ENCODE assay signal across 8 mouse cellular contexts in genomic region chr11:101008206-101009045, GRCm38 (mm10). TPM values are rescaled to one million over a fixed set of nuclear protein-coding genes. Genes with fewer than 3 reads are reported as not detected.
A peak's percentile ranks its signal among the peaks of the same experiment; 100 is the strongest.
DNase-seq lines count a peak whose midpoint lies in the region; ATAC-seq and TF ChIP-seq lines count a peak whose summit lies in the region.

No protein-coding gene starts in this region.

- no peak for TF ChIP-seq POLR2A in bone marrow macrophage, adult 2 months (IDR thresholded peaks at IDR 0.05; ENCODE audit: borderline replicate concordance, low read depth, low read length)

- H3K4me2 ChIP-seq in heart, embryonic 13.5 days = peak overlapping the region; percentile 94
- H3K4me2 ChIP-seq in limb, embryonic 13.5 days (replicated peaks) = peak overlapping the region; percentile 81
- peak overlapping the region; percentile 56 for H3K4me2 ChIP-seq in midbrain, postnatal 0 days (ENCODE audit: low read depth, low read length, poor library complexity, severe bottlenecking)

- peaks cover 22% of the 10 kb centered on the region for H3K4me1 ChIP-seq in bone marrow macrophage, adult 2 months (ENCODE audit: control insufficient read depth, insufficient read depth, low read length)
- peaks cover 31% of the 10 kb centered on the region for H3K4me1 ChIP-seq in heart, embryonic 13.5 days
- peaks cover 14% of the 10 kb centered on the region for H3K4me1 ChIP-seq in limb, embryonic 13.5 days
- peaks cover 3% of the 10 kb centered on the region; the same call in 1 of the 2 replicates for H3K4me1 ChIP-seq in midbrain, postnatal 0 days (ENCODE audit: insufficient read depth, low read length)

- no peaks in the 10 kb centered on the region for H3K27me3 ChIP-seq in heart, embryonic 13.5 days (replicated peaks)
- H3K27me3 ChIP-seq in limb, embryonic 13.5 days = peaks cover 2% of the 10 kb centered on the region; the same call in 1 of the 2 replicates
- no peaks in the 10 kb centered on the region for H3K27me3 ChIP-seq in midbrain, postnatal 0 days (ENCODE audit: insufficient read depth, low read length)

- no peak for TF ChIP-seq CTCF in left cerebral cortex, adult 2 months (IDR thresholded peaks at IDR 0.05)
- TF ChIP-seq CTCF in bone marrow macrophage, adult 2 months (IDR thresholded peaks at IDR 0.05; ENCODE audit: low read depth, low read length) = no peak
- no peak for TF ChIP-seq CTCF in midbrain, postnatal 0 days (IDR thresholded peaks at IDR 0.05)

- DNase-seq in left cerebral cortex, adult 2 months (ENCODE audit: extremely low spot score in 1 of 2, low spot score in 2 of 2) = no peak
- DNase-seq in left cerebral cortex, postnatal 14 days (ENCODE audit: low spot score in 2 of 2) = no peak
- DNase-seq in midbrain, postnatal 0 days (ENCODE audit: low spot score) = peak; percentile 48
- no peak for DNase-seq in ovary, postnatal 10 days (ENCODE audit: low spot score)
- no peak for DNase-seq in ovary, adult 18-20 months (ENCODE audit: low spot score)

- intact Hi-C loops in left cerebral cortex, adult 2 months (cut with DNase I) = loop anchor here (10.0 kb wide), 1 partner anchor 166 kb away; the partner anchor contains the start of genes Ccr10, Cntnap1 and Plekhh3
- intact Hi-C loops in left cerebral cortex, postnatal 14 days (cut with DNase I) = no loop called here

- peak overlapping the region; percentile 67 for H3K9ac ChIP-seq in heart, embryonic 13.5 days
- H3K9ac ChIP-seq in limb, embryonic 13.5 days = peak overlapping the region; percentile 39; the same call in 1 of the 2 replicates
- H3K9ac ChIP-seq in midbrain, postnatal 0 days (replicated peaks; ENCODE audit: low read length, poor library complexity, severe bottlenecking) = peak overlapping the region; percentile 55

- H3K36me3 ChIP-seq in heart, embryonic 13.5 days = peaks cover 17% of the 10 kb centered on the region
- H3K36me3 ChIP-seq in limb, embryonic 13.5 days = peaks cover 8% of the 10 kb centered on the region
- H3K36me3 ChIP-seq in midbrain, postnatal 0 days (ENCODE audit: insufficient read depth, low read length) = peaks cover 9% of the 10 kb centered on the region

- H3K4me3 ChIP-seq in left cerebral cortex, adult 2 months = peak overlapping the region; percentile 66
- peak overlapping the region; percentile 76 for H3K4me3 ChIP-seq in bone marrow macrophage, adult 2 months (ENCODE audit: insufficient read depth, low read length)
- peak overlapping the region; percentile 81 for H3K4me3 ChIP-seq in heart, embryonic 13.5 days
- H3K4me3 ChIP-seq in limb, embryonic 13.5 days = peak overlapping the region; percentile 69
- peak overlapping the region; percentile 52 for H3K4me3 ChIP-seq in midbrain, postnatal 0 days (ENCODE audit: low read depth, low read length)

- WGBS in heart, embryonic 13.5 days = 42% methylated on average over 14 of the region's 14 CpGs
- 56% methylated on average over 14 of the region's 14 CpGs for WGBS in limb, embryonic 13.5 days
- WGBS in midbrain, postnatal 0 days = 43% methylated on average over 14 of the region's 14 CpGs

- peak overlapping the region; percentile 90 for H3K27ac ChIP-seq in left cerebral cortex, adult 2 months
- H3K27ac ChIP-seq in bone marrow macrophage, adult 2 months (ENCODE audit: insufficient read depth, low read depth, low read length) = peak overlapping the region; percentile 100
- peak overlapping the region; percentile 92 for H3K27ac ChIP-seq in heart, embryonic 13.5 days (replicated peaks)
- H3K27ac ChIP-seq in limb, embryonic 13.5 days = peak overlapping the region; percentile 40; the same call in 1 of the 2 replicates
- peak overlapping the region; percentile 77 for H3K27ac ChIP-seq in midbrain, postnatal 0 days (ENCODE audit: low read depth, low read length)

- H3K9me3 ChIP-seq in heart, embryonic 13.5 days = no peaks in the 10 kb centered on the region
- no peaks in the 10 kb centered on the region for H3K9me3 ChIP-seq in limb, embryonic 13.5 days
- H3K9me3 ChIP-seq in midbrain, postnatal 0 days (ENCODE audit: low read length) = no peaks in the 10 kb centered on the region

- no peak for ATAC-seq in heart, embryonic 13.5 days (ENCODE audit: extremely low read depth, insufficient number of reproducible peaks, low FRiP score, low TSS enrichment)
- no peak for ATAC-seq in limb, embryonic 13.5 days (ENCODE audit: low FRiP score, low read depth)
- no peak for ATAC-seq in midbrain, postnatal 0 days (ENCODE audit: low FRiP score)

RNA-seq across cellular contexts. Expression of gene Atp6v0a1, which starts 0.8 kb away (rescaled TPM):
- total RNA-seq in left cerebral cortex, adult 2 months (2021) = 100 to 1,000 TPM; 442 to 461 TPM
- 100 to 1,000 TPM; 489 to 499 TPM for total RNA-seq in left cerebral cortex, postnatal 14 days (2021)
- polyA plus RNA-seq in bone marrow macrophage, adult 2 months (2012; ENCODE audit: insufficient read depth, insufficient read length, missing spikeins) = 163 and 186 TPM in 2 replicates
- polyA plus RNA-seq in heart, embryonic 13.5 days (2015; fragmentation: Nextera tagmentation; extraction: Ambion mirVana) = 54.9 and 58.1 TPM in 2 replicates
- 34.0 and 34.4 TPM in 2 replicates for polyA plus RNA-seq in limb, embryonic 13.5 days (2015; fragmentation: Nextera tagmentation; extraction: Ambion mirVana)
- total RNA-seq in midbrain, postnatal 0 days (2014; rRNA removed) = 242 and 247 TPM in 2 replicates
- 204 and 210 TPM in 2 replicates for polyA plus RNA-seq in midbrain, postnatal 0 days (2015; fragmentation: Nextera tagmentation; extraction: Ambion mirVana)

RNA-seq across cellular contexts. Expression of gene Cavin1, which starts 37.7 kb away (rescaled TPM):
- 10 to 100 TPM; 19.2 to 22.2 TPM for total RNA-seq in left cerebral cortex, adult 2 months (2021)
- 10 to 100 TPM; 19.8 to 23.2 TPM for total RNA-seq in left cerebral cortex, postnatal 14 days (2021)
- 3.8 and 4.1 TPM in 2 replicates for polyA plus RNA-seq in bone marrow macrophage, adult 2 months (2012; ENCODE audit: insufficient read depth, insufficient read length, missing spikeins)
- polyA plus RNA-seq in heart, embryonic 13.5 days (2015; fragmentation: Nextera tagmentation; extraction: Ambion mirVana) = 348 and 370 TPM in 2 replicates
- polyA plus RNA-seq in limb, embryonic 13.5 days (2015; fragmentation: Nextera tagmentation; extraction: Ambion mirVana) = 136 and 142 TPM in 2 replicates
- total RNA-seq in midbrain, postnatal 0 days (2014; rRNA removed) = 24.8 and 26.0 TPM in 2 replicates
- 46.0 and 47.5 TPM in 2 replicates for polyA plus RNA-seq in midbrain, postnatal 0 days (2015; fragmentation: Nextera tagmentation; extraction: Ambion mirVana)

Comparison
In these comparisons a context has a peak if more than half of its experiments do, and no peak if none do; other contexts are left out.
1. H3K27ac ChIP-seq: peak in every context shown above with its lines; median percentile 100 in bone marrow macrophage, adult 2 months; 92 in heart, embryonic 13.5 days; 90 in left cerebral cortex, adult 2 months; 77 in midbrain, postnatal 0 days; 40 in limb, embryonic 13.5 days.